Comparison of ENCODE assay signal across 8 mouse cellular contexts in the genomic region with DNA sequence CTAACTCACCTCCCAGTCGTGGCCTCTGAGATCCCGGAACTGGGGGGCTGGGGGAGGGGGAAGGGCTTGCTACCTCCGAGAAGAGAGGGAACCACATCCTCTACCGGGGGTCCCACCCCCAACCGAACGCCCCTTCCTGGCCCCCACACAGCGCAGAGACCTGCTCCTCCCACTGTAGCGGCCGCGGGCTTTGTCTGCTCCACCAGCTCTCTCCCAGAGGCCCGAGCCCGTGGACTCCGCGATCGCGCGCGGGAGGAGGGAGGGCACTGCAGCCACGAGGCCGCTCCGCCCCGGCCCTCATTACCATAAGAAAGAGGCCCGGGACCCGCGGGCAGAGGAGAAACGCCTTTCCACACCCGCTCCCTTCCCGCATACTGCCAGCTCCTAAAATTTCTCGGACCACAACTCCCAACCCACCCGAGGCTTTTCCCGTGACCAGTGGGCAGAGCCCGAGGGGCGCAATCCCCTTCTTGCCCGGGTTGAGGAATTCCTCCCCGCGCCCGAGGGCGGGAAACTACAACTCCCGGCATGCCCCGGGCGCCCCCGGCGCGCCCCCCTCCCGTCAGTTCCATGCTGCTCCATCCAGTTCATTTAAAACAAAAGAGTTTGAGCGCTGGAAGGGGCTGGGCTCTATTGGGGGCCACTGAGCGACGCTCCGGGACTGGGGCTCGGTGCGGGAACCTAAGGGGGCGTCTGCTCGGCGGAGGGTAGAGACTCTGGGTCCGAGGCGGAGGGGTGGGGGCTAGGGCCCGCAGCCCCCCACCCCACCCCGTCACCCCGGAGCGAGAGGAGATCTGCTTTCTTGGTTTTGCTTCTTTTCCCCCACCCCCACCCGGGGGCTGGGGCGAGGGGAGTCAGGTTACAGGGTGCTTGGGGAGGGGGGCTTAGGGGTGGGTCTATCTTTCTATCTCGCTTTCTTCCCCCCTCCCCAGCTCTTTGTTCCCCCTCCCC. TPM values are rescaled to one million over a fixed set of nuclear protein-coding genes. Genes with fewer than 3 reads are reported as not detected.
DNase-seq lines count a peak whose midpoint lies in the region; ATAC-seq and TF ChIP-seq lines count a peak whose summit lies in the region.

No protein-coding gene starts in this region.

- no peak for TF ChIP-seq POLR2A in ES-Bruce4 (IDR thresholded peaks at IDR 0.05; ENCODE audit: insufficient read depth, low read length)
- peak; percentile 45 for TF ChIP-seq POLR2A in olfactory bulb, adult 2 months (IDR thresholded peaks at IDR 0.05; ENCODE audit: insufficient read depth, low read depth, low read length)
- TF ChIP-seq POLR2A in thymus, adult 2 months (IDR thresholded peaks at IDR 0.05; ENCODE audit: control insufficient read depth, extremely low read depth, insufficient read depth, low read length, poor library complexity) = peak; percentile 92

- WGBS in forebrain, embryonic 15.5 days = 1% methylated on average over 56 of the region's 63 CpGs
- under 1% methylated on average over 59 of the region's 63 CpGs for WGBS in lung, embryonic 14.5 days
- under 1% methylated on average over 62 of the region's 63 CpGs for WGBS in olfactory bulb, adult 2 months
- WGBS in thymus, adult 2 months = under 1% methylated on average over 62 of the region's 63 CpGs

- H3K27ac ChIP-seq in ES-Bruce4 (ENCODE audit: insufficient read depth, low read length) = peak overlapping the region; percentile 76
- peak overlapping the region; percentile 100 for H3K27ac ChIP-seq in forebrain, embryonic 15.5 days (replicated peaks)
- H3K27ac ChIP-seq in layer of hippocampus, adult 2 months = peak overlapping the region; percentile 89
- peak overlapping the region; percentile 98 for H3K27ac ChIP-seq in lung, embryonic 14.5 days (ENCODE audit: low read depth)
- H3K27ac ChIP-seq in olfactory bulb, adult 2 months (ENCODE audit: insufficient read depth, low read depth, low read length) = peak overlapping the region; percentile 88
- peak overlapping the region; percentile 93 for H3K27ac ChIP-seq in thymus, adult 2 months (ENCODE audit: control insufficient read depth, insufficient read depth, low read length)

- intact Hi-C loops in heart, postnatal 25 days (cut with DNase I) = loop anchor here (2.0 kb wide), 1 partner anchor 21 kb away; a partner anchor contains a TSS

- H3K4me2 ChIP-seq in forebrain, embryonic 15.5 days (replicated peaks) = peak overlapping the region; percentile 91
- H3K4me2 ChIP-seq in lung, embryonic 14.5 days = peak overlapping the region; percentile 86

- H3K4me1 ChIP-seq in ES-Bruce4 (ENCODE audit: control insufficient read depth, insufficient read depth, low read length) = peaks cover 13% of the 10 kb centered on the region
- peaks cover 67% of the 10 kb centered on the region for H3K4me1 ChIP-seq in forebrain, embryonic 15.5 days
- peaks cover 29% of the 10 kb centered on the region for H3K4me1 ChIP-seq in lung, embryonic 14.5 days (ENCODE audit: insufficient read depth)
- peaks cover 38% of the 10 kb centered on the region for H3K4me1 ChIP-seq in olfactory bulb, adult 2 months (ENCODE audit: control insufficient read depth, insufficient read depth, low read length)
- H3K4me1 ChIP-seq in thymus, adult 2 months (replicated peaks; ENCODE audit: control insufficient read depth, insufficient read depth, low read length) = peaks cover 39% of the 10 kb centered on the region

- H3K9me3 ChIP-seq in ES-Bruce4 (replicated peaks; ENCODE audit: control insufficient read depth, insufficient read depth, low read length, poor library complexity, severe bottlenecking) = no peaks in the 10 kb centered on the region
- H3K9me3 ChIP-seq in forebrain, embryonic 15.5 days = no peaks in the 10 kb centered on the region
- no peaks in the 10 kb centered on the region for H3K9me3 ChIP-seq in lung, embryonic 14.5 days (ENCODE audit: low read depth, low read length)

- no peaks in the 10 kb centered on the region for H3K36me3 ChIP-seq in ES-Bruce4 (ENCODE audit: control insufficient read depth, insufficient read depth, low read length, poor library complexity, severe bottlenecking)
- H3K36me3 ChIP-seq in forebrain, embryonic 15.5 days = peaks cover 7% of the 10 kb centered on the region
- peaks cover 15% of the 10 kb centered on the region for H3K36me3 ChIP-seq in lung, embryonic 14.5 days (ENCODE audit: insufficient read depth)
- H3K36me3 ChIP-seq in thymus, adult 2 months (ENCODE audit: control insufficient read depth, insufficient read depth, low read length) = peaks cover 7% of the 10 kb centered on the region

- ATAC-seq in forebrain, embryonic 15.5 days (replicated peaks) = peak; percentile 86
- peak; percentile 81 for ATAC-seq in lung, embryonic 14.5 days (ENCODE audit: insufficient read depth)

- DNase-seq in cerebellum, adult 11 months = peak; percentile 82
- DNase-seq in heart, postnatal 25 days (ENCODE audit: low spot score) = peak; percentile 78
- peak; percentile 85 to 87 for DNase-seq in layer of hippocampus, adult 2 months (ENCODE audit: low spot score in 2 of 2)
- peak; percentile 92 for DNase-seq in lung, embryonic 14.5 days
- peak; percentile 94 for DNase-seq in thymus, adult 2 months

- no peak for TF ChIP-seq CTCF in ES-Bruce4 (IDR thresholded peaks at IDR 0.05; ENCODE audit: low read depth, low read length)
- 0 out of 2 replicates have a peak, but pooled peaks have one; percentile 2 for TF ChIP-seq CTCF in layer of hippocampus, adult 2 months (conservative IDR thresholded peaks at IDR 0.05)
- TF ChIP-seq CTCF in lung, embryonic 14.5 days (IDR thresholded peaks at IDR 0.05; ENCODE audit: low read depth) = no peak
- TF ChIP-seq CTCF in olfactory bulb, adult 2 months (IDR thresholded peaks at IDR 0.05; ENCODE audit: insufficient read depth, low read depth, low read length) = no peak
- no peak for TF ChIP-seq CTCF in thymus, adult 2 months (IDR thresholded peaks at IDR 0.05; ENCODE audit: borderline replicate concordance, control insufficient read depth, extremely low read depth, insufficient read depth, low read length, poor library complexity)

- TF ChIP-seq EP300 in ES-Bruce4 (IDR thresholded peaks at IDR 0.05; ENCODE audit: insufficient read depth, low read depth, low read length) = peak; percentile 44; the same call in 1 of the 2 replicates

- H3K9ac ChIP-seq in ES-Bruce4 (ENCODE audit: low read depth, poor library complexity, severe bottlenecking) = peak overlapping the region; percentile 84
- H3K9ac ChIP-seq in forebrain, embryonic 15.5 days (replicated peaks) = peak overlapping the region; percentile 99
- peak overlapping the region; percentile 99 for H3K9ac ChIP-seq in lung, embryonic 14.5 days

- peak overlapping the region; percentile 89 for H3K4me3 ChIP-seq in ES-Bruce4 (ENCODE audit: low read depth, low read length)
- peak overlapping the region; percentile 93 for H3K4me3 ChIP-seq in forebrain, embryonic 15.5 days
- peak overlapping the region; percentile 85 for H3K4me3 ChIP-seq in layer of hippocampus, adult 2 months
- H3K4me3 ChIP-seq in lung, embryonic 14.5 days (ENCODE audit: low read depth, low read length) = peak overlapping the region; percentile 90
- H3K4me3 ChIP-seq in olfactory bulb, adult 2 months (ENCODE audit: insufficient read depth, low read depth, low read length) = peak overlapping the region; percentile 98
- H3K4me3 ChIP-seq in thymus, adult 2 months (ENCODE audit: control insufficient read depth, insufficient read depth, low read length) = peak overlapping the region; percentile 88

- H3K27me3 ChIP-seq in ES-Bruce4 (ENCODE audit: control insufficient read depth, insufficient read depth, low read length, poor library complexity, severe bottlenecking) = no peaks in the 10 kb centered on the region
- no peaks in the 10 kb centered on the region for H3K27me3 ChIP-seq in forebrain, embryonic 15.5 days
- no peaks in the 10 kb centered on the region for H3K27me3 ChIP-seq in lung, embryonic 14.5 days (ENCODE audit: insufficient read depth, low read length)
- H3K27me3 ChIP-seq in thymus, adult 2 months (ENCODE audit: control insufficient read depth, insufficient read depth, low read length) = no peaks in the 10 kb centered on the region

RNA-seq across cellular contexts. Expression of a gene that starts 0.6 kb away (rescaled TPM):
- polyA plus RNA-seq in ES-Bruce4 (2011; ENCODE audit: insufficient read depth, insufficient read length, low read depth, missing spikeins) = 42.3 and 43.4 TPM in 2 replicates
- 50.6 and 55.6 TPM in 2 replicates for polyA plus RNA-seq in forebrain, embryonic 15.5 days (2015; fragmentation: Nextera tagmentation; extraction: Ambion mirVana)
- total RNA-seq in heart, postnatal 25 days (2021) = under 1 TPM; 0.39 to 0.61 TPM
- 1 to 10 TPM; 2.8 to 3.7 TPM for total RNA-seq in layer of hippocampus, adult 2 months (2021)
- 25.0 and 25.4 TPM in 2 replicates for polyA plus RNA-seq in lung, embryonic 14.5 days (2014; fragmentation: Nextera tagmentation; extraction: Ambion mirVana)
- polyA plus RNA-seq in olfactory bulb, adult 2 months (2012; ENCODE audit: insufficient read depth, insufficient read length, low replicate concordance, missing spikeins) = not detected in 2 replicates
- polyA plus RNA-seq in thymus, adult 2 months (2012; rRNA removed) = 22.0 and 24.2 TPM in 2 replicates

RNA-seq across cellular contexts. Expression of a gene that starts 16.5 kb away (rescaled TPM):
- 33.2 and 35.1 TPM in 2 replicates for polyA plus RNA-seq in ES-Bruce4 (2011; ENCODE audit: insufficient read depth, insufficient read length, low read depth, missing spikeins)
- 0.15 and 0.28 TPM in 2 replicates for polyA plus RNA-seq in forebrain, embryonic 15.5 days (2015; fragmentation: Nextera tagmentation; extraction: Ambion mirVana)
- total RNA-seq in heart, postnatal 25 days (2021) = not detected
- not detected for total RNA-seq in layer of hippocampus, adult 2 months (2021)
- 21.3 and 22.1 TPM in 2 replicates for polyA plus RNA-seq in lung, embryonic 14.5 days (2014; fragmentation: Nextera tagmentation; extraction: Ambion mirVana)
- not detected in 2 replicates for polyA plus RNA-seq in olfactory bulb, adult 2 months (2012; ENCODE audit: insufficient read depth, insufficient read length, low replicate concordance, missing spikeins)
- 6.3 and 9.3 TPM in 2 replicates for polyA plus RNA-seq in thymus, adult 2 months (2012; rRNA removed)

RNA-seq across cellular contexts. Expression of a gene that starts 21.3 kb away (rescaled TPM):
- 138 and 151 TPM in 2 replicates for polyA plus RNA-seq in ES-Bruce4 (2011; ENCODE audit: insufficient read depth, insufficient read length, low read depth, missing spikeins)
- polyA plus RNA-seq in forebrain, embryonic 15.5 days (2015; fragmentation: Nextera tagmentation; extraction: Ambion mirVana) = 169 and 187 TPM in 2 replicates
- 10 to 100 TPM; 84.2 to 92.5 TPM for total RNA-seq in heart, postnatal 25 days (2021)
- 100 to 1,000 TPM in 1 of 2 experiments, 10 to 100 TPM in 1; 96.0 to 106 TPM for total RNA-seq in layer of hippocampus, adult 2 months (2021)
- polyA plus RNA-seq in lung, embryonic 14.5 days (2014; fragmentation: Nextera tagmentation; extraction: Ambion mirVana) = 77.6 and 93.9 TPM in 2 replicates
- polyA plus RNA-seq in olfactory bulb, adult 2 months (2012; ENCODE audit: insufficient read depth, insufficient read length, low replicate concordance, missing spikeins) = 853 TPM in 1 of 2 replicates, not detected in the other
- 128 and 141 TPM in 2 replicates for polyA plus RNA-seq in thymus, adult 2 months (2012; rRNA removed)

RNA-seq across cellular contexts. Expression of a gene that starts 21.9 kb away (rescaled TPM):
- polyA plus RNA-seq in ES-Bruce4 (2011; ENCODE audit: insufficient read depth, insufficient read length, low read depth, missing spikeins) = 30.0 and 37.2 TPM in 2 replicates
- 23.4 and 27.5 TPM in 2 replicates for polyA plus RNA-seq in forebrain, embryonic 15.5 days (2015; fragmentation: Nextera tagmentation; extraction: Ambion mirVana)
- total RNA-seq in heart, postnatal 25 days (2021) = 100 to 1,000 TPM; 121 to 132 TPM
- total RNA-seq in layer of hippocampus, adult 2 months (2021) = 10 to 100 TPM; 34.6 to 36.1 TPM
- 70.0 TPM in 2 replicates for polyA plus RNA-seq in lung, embryonic 14.5 days (2014; fragmentation: Nextera tagmentation; extraction: Ambion mirVana)
- polyA plus RNA-seq in olfactory bulb, adult 2 months (2012; ENCODE audit: insufficient read depth, insufficient read length, low replicate concordance, missing spikeins) = not detected in 2 replicates
- 59.3 and 61.1 TPM in 2 replicates for polyA plus RNA-seq in thymus, adult 2 months (2012; rRNA removed)

RNA-seq across cellular contexts. Expression of a gene that starts 21.9 kb away (rescaled TPM):
- 118 and 133 TPM in 2 replicates for polyA plus RNA-seq in ES-Bruce4 (2011; ENCODE audit: insufficient read depth, insufficient read length, low read depth, missing spikeins)
- polyA plus RNA-seq in forebrain, embryonic 15.5 days (2015; fragmentation: Nextera tagmentation; extraction: Ambion mirVana) = 45.8 and 47.6 TPM in 2 replicates
- 10 to 100 TPM; 67.4 to 71.2 TPM for total RNA-seq in heart, postnatal 25 days (2021)
- total RNA-seq in layer of hippocampus, adult 2 months (2021) = 100 to 1,000 TPM; 110 to 116 TPM
- polyA plus RNA-seq in lung, embryonic 14.5 days (2014; fragmentation: Nextera tagmentation; extraction: Ambion mirVana) = 64.9 and 68.5 TPM in 2 replicates
- 138 TPM in 1 of 2 replicates, not detected in the other for polyA plus RNA-seq in olfactory bulb, adult 2 months (2012; ENCODE audit: insufficient read depth, insufficient read length, low replicate concordance, missing spikeins)
- 80.5 and 82.1 TPM in 2 replicates for polyA plus RNA-seq in thymus, adult 2 months (2012; rRNA removed)

Comparison
In these comparisons a context has a peak if more than half of its experiments do, and no peak if none do; other contexts are left out.
1. Peak in every context shown above with its lines: DNase-seq, ATAC-seq, H3K4me3 ChIP-seq and H3K27ac ChIP-seq.